Mouse (Mus musculus) olfactory bulb, adult 2 months (tissue): Measurements from ENCODE around the gene Wdr76. TPM values are rescaled to one million over a fixed set of nuclear protein-coding genes. Genes with fewer than 3 reads are reported as not detected.
"Not testable (repeated sequence)": the region's sequence is repeated elsewhere in the genome, so short reads cannot be mapped to it uniquely, and the experiment has no call there.

ENCODE experiments used
- H3K27ac ChIP-seq: fragments of 200-500 bp; 2 replicates; pipeline ENCODE4 v1.5.1; 2012; ENCODE audit warnings: low read depth, low read length; ENCODE audit not compliant: insufficient read depth
- H3K4me1 ChIP-seq: fragments of 200-500 bp; 2 replicates; pipeline ENCODE4 v1.6.1; 2012; ENCODE audit warnings: low read length; ENCODE audit not compliant: control insufficient read depth, insufficient read depth
- H3K4me3 ChIP-seq: fragments of 200-500 bp; 2 replicates; pipeline ENCODE4 v1.5.1; 2012; ENCODE audit warnings: mild to moderate bottlenecking, low read depth, low read length, moderate library complexity; ENCODE audit not compliant: insufficient read depth
- CTCF ChIP-seq: fragments of 200-500 bp; IDR thresholded peaks from 2 replicates; pipeline ENCODE4 v1.5.1; 2012; ENCODE audit warnings: low read depth, mild to moderate bottlenecking, low read length, moderate library complexity; ENCODE audit not compliant: insufficient read depth
- POLR2A ChIP-seq: fragments of 200-500 bp; IDR thresholded peaks from 2 replicates; pipeline ENCODE4 v1.6.1; 2012; ENCODE audit warnings: mild to moderate bottlenecking, low read depth, low read length, moderate library complexity; ENCODE audit not compliant: insufficient read depth
- WGBS: fragments of 180-500 bp; shearing (Covaris S2); methylation state at CpG from one replicate; pipeline ENCODE4 v1.1.7; 2018; 5-methylcytosine and 5-hydroxymethylcytosine counted together
- polyA plus RNA-seq: library from polyadenylated mRNA; stranded (reverse); fragments of >200 nt; gene quantifications from 2 replicates; pipeline ENCODE4 v1.2.4, GENCODE M21; 2012; ENCODE audit warnings: low replicate concordance; ENCODE audit not compliant: missing spikeins, insufficient read depth, insufficient read length

Wdr76 gene
- polyA plus RNA-seq, 1 experiment = not detected

- TF ChIP-seq CTCF (no peak), POLR2A (no peak)
- 94% methylated on average over 5 of the region's 5 CpGs for WGBS
- H3K4me3 ChIP-seq = no peak overlapping the region
Observed at GRCm38 (mm10) chr2:121518106-121518505, 11.6 kb downstream of the Wdr76 start.

DNA sequence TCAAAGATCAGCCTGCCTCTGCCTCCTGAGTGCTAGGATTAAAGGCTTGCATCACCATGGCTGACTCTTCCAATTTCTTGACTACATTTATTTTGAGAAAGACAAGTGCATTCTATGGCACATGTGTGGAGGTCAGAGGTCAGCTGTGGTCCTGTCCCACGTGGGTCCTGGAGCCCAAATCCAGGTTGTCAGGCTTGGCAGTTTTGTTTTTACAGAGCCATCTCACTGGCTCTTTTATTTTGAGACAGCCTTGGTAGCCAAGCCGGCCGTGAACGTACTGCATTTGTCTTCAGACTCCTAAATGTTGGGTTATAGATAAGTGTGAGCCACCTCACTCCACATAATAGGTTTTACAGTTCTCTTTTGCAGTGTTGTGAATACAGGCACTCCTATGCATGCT, 12.2 kb downstream of the Wdr76 start:
- 95% methylated on average over 4 of the region's 4 CpGs for WGBS
- H3K4me3 ChIP-seq, H3K4me1 ChIP-seq, H3K27ac ChIP-seq: not testable (repeated sequence)

More at GRCm38 (mm10) chr2:121518106-121518505, 11.6 kb downstream of the Wdr76 start:
- H3K4me1 ChIP-seq = no peaks in the 10 kb centered on the region
- H3K27ac ChIP-seq = no peak overlapping the region

DNA sequence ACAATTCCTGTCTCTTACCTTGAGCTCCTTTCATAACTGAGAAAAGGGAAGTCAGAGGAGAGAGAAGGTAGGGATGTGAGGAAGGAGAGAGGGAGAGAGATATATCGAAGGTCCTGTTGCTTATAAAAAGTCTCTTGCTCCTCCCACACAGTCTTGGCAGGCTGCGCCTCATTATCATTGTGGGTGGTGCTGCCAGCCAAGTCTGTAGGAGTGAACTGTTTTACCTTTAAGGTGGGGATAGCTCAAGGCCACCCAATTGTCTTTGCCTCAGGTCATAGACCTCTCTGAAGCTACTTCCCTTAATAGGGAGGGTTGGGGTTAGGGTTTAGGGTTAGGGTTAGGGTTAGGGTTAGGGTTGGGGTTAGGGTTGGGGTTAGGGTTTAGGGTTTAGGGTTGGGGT, 15.5 kb downstream of the Wdr76 start:
- no peak for TF ChIP-seq POLR2A
- TF ChIP-seq CTCF = no peak
- H3K4me3 ChIP-seq = no peak overlapping the region
- WGBS = 71% methylated on average over 2 of the region's 2 CpGs
- no peaks in the 10 kb centered on the region for H3K4me1 ChIP-seq
- H3K27ac ChIP-seq = no peak overlapping the region

GRCm38 (mm10) chr2:121522830-121523229, 16.3 kb downstream of the Wdr76 start:
- not testable (repeated sequence) for H3K27ac ChIP-seq, H3K4me3 ChIP-seq, H3K4me1 ChIP-seq
- WGBS = 96% methylated on average over 3 of the region's 3 CpGs

GRCm38 (mm10) chr2:121525056-121525455, 18.5 kb downstream of the Wdr76 start:
- WGBS = 78% methylated on average over 2 of the region's 2 CpGs
- Histone ChIP-seq H3K27ac (no peak overlapping the region), H3K4me3 (no peak overlapping the region), H3K4me1 (no peaks in the 10 kb centered on the region)
- TF ChIP-seq CTCF = no peak
- no peak for TF ChIP-seq POLR2A

DNA sequence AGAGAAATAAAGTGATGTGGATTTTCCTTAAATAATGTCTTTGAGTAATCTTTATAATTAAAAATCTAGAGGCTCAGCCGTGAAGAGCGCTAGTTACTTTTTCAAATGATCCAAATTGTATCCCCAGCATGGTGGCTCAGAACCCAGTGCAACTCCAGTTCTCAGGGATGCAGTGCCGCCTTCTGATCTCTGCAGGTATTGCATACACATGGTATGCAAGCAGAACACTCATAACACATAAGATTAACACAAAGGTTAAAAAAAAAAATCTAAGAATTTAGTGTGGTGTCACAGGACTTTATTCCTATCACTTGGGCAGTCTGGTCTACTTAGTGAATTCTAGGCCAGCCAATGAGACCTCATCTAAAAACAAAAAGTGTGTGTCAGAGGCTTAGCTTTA, 38.3 kb downstream of the Wdr76 start:
- WGBS = 60% methylated on average over 3 of the region's 3 CpGs
- Histone ChIP-seq H3K4me3 (no peak overlapping the region), H3K4me1 (no peaks in the 10 kb centered on the region), H3K27ac (no peak overlapping the region)
- TF ChIP-seq POLR2A (no peak), CTCF (no peak)

DNA sequence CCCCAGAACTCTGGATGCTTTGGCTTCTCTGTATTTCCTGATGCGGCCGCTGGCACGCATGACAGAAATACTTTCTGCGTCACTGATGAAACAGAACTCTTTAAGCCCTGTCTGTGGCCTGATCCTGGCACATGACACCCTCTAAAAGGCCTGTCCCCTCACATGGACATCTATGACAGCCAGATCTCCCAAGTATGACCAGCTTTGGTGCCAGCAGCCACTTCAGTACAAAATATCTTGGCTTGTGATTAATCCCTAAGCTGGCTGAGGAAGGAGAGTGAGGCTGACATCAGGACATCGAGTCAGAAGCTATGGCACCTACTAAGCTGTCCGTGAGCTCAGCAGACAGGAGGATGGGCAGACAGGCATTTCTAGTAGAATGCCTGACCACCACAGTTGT, 43.1 kb downstream of the Wdr76 start:
- no peak for TF ChIP-seq POLR2A
- no peak for TF ChIP-seq CTCF
- Histone ChIP-seq H3K4me1 (no peaks in the 10 kb centered on the region), H3K27ac (no peak overlapping the region), H3K4me3 (no peak overlapping the region)
- WGBS = 94% methylated on average over 6 of the region's 6 CpGs

- TF ChIP-seq CTCF (no peak), POLR2A (no peak)
- 90% methylated on average over 8 of the region's 8 CpGs for WGBS
- H3K27ac ChIP-seq = no peak overlapping the region
- no peaks in the 10 kb centered on the region for H3K4me1 ChIP-seq
- no peak overlapping the region for H3K4me3 ChIP-seq
Observed at GRCm38 (mm10) chr2:121551271-121551670, 44.7 kb downstream of the Wdr76 start.

DNA sequence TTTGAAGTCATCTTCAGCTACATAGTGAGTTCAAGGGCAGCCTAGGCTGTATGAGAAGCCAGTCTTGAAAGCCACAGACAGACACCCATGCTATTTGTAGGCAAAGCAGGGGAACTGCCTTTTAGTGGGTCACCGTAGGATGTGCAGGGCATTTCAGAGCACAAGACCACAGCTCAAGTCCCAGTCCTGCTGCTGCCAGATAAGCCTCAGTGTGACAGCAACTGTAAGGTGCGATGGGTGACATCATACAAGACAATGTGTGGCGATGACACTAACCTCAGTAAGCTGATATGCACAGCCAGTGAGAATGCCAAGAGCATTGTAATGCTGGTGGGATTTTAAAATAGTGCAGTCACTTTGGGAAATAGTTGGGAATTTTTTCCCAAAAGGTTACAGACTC, 56.6 kb downstream of the Wdr76 start:
- no peak overlapping the region for H3K4me3 ChIP-seq
- TF ChIP-seq CTCF (no peak), POLR2A (no peak)
- no peak overlapping the region for H3K27ac ChIP-seq
- WGBS = 94% methylated on average over 3 of the region's 3 CpGs
- H3K4me1 ChIP-seq = no peaks in the 10 kb centered on the region

- TF ChIP-seq POLR2A (no peak), CTCF (no peak)
- H3K4me3 ChIP-seq = no peak overlapping the region
- no peak overlapping the region for H3K27ac ChIP-seq
- 53% methylated on average over 5 of the region's 5 CpGs for WGBS
- no peaks in the 10 kb centered on the region for H3K4me1 ChIP-seq
Observed at GRCm38 (mm10) chr2:121565911-121566310, 59.4 kb downstream of the Wdr76 start.

DNA sequence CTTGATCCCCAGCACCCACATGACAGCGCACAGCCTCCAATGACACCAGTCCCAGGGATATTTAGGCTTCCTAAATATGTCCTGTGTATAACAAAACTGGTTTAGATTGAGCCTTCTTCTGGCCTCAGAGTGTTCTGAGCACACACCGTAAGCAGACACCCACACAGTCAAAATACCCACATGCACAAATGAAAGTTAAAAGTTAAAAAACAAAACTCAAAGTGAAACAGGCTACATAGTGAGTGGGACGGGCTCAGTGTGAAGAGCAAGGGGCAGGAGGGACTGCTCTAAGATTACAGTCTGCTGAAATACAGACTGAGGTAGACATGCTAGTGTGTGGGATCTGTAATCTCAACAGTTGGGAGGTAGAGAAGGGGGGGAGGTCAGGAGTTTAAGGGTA, 63.5 kb downstream of the Wdr76 start:
- 76% methylated on average over 3 of the region's 3 CpGs for WGBS
- Histone ChIP-seq H3K27ac (no peak overlapping the region), H3K4me3 (no peak overlapping the region), H3K4me1 (0 out of 2 replicates have a peak, but pooled peaks cover 2% of the 10 kb centered on the region)
- TF ChIP-seq CTCF (no peak), POLR2A (no peak)
